Mouse (Mus musculus): Measurements from ENCODE around the gene S1pr1. TPM values are rescaled to one million over a fixed set of nuclear protein-coding genes. Genes with fewer than 3 reads are reported as not detected.

The S1pr1 gene
- 100 to 1,000 TPM; 148 to 162 (median 162) TPM for polyA plus RNA-seq (2017; shearing (Covaris generic))

- ATAC-seq = peak; percentile 38
These were observed at the start of gene S1pr1 for GRCm38 (mm10) chr3:115714671-115715651. Gene S1pr1, minus strand, starts transcription at chr3:115715072.

DNA sequence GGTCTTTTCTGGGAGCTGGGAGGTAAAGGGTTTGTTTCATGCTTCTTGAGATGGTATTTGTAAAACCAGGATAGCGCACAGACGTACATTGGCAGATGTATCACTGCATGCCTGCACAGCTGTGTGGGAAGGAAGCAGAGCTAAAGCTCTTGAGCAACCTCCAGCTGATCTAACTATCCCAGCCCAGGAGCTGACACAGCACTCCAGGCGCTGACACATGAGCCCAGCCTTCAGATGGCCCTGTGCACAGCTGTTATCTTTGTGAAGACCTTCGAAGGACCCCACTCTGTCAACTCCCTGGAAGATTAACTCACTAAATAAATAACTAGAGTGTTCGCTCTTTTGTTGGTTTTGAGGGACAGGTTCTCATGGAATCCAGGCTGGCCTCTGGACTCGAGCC is 48.4 kb upstream of the S1pr1 start:
- ATAC-seq = no peak

GRCm38 (mm10) chr3:115762841-115763240 is 48.0 kb upstream of the S1pr1 start:
- no peak for ATAC-seq

DNA sequence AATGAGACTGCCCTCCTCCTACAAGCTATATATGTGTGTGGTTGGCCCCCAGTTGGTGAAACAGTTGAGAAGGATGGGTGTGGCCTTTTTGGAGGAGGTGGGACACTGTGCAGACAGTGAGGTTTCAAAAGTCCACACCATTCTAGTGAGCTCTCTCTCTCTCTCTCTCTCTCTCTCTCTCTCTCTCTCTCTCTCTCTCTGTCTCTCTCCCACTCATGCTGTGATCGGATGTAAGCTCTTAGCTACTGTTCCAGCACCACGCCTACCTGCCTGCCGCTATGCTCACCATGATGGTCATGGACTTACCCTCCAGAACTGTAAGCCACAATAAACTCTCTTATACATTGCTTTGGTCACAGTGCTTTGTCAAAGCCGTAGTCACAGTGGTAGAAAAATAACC is 44.8 kb upstream of the S1pr1 start:
- ATAC-seq = no peak

- peak; percentile 81 for ATAC-seq
These were observed 43.6 kb upstream of the S1pr1 start for GRCm38 (mm10) chr3:115758455-115758912.

- ATAC-seq = peak; percentile 76
These were observed 39.6 kb upstream of the S1pr1 start for GRCm38 (mm10) chr3:115754466-115754865.

- ATAC-seq = no peak
These were observed 35.5 kb upstream of the S1pr1 start for GRCm38 (mm10) chr3:115750369-115750768.

- no peak for ATAC-seq
These were observed 33.6 kb upstream of the S1pr1 start for GRCm38 (mm10) chr3:115748289-115748989.

DNA sequence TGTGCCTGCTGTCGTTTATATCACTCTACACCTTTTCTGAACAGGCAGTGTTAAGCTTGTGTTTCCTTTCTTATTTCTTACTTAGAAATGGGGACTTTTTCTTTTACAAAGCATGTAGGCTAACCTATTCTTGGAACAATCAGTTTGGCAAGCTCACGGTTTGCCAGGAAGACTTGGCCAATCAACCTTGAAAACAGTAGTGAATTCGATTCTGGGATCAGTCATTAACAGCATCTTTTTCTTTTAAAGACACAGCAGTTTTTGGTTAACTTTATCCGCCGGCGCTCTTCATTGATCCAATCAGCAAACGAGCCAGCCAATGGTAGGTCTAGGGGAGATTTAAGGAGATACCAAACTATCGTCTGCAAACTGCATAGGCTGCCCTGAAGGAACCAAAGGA is 31.6 kb upstream of the S1pr1 start:
- ATAC-seq = no peak

GRCm38 (mm10) chr3:115745088-115745487 is 30.2 kb upstream of the S1pr1 start:
- no peak for ATAC-seq

GRCm38 (mm10) chr3:115738524-115738923 is 23.7 kb upstream of the S1pr1 start:
- ATAC-seq = no peak

DNA sequence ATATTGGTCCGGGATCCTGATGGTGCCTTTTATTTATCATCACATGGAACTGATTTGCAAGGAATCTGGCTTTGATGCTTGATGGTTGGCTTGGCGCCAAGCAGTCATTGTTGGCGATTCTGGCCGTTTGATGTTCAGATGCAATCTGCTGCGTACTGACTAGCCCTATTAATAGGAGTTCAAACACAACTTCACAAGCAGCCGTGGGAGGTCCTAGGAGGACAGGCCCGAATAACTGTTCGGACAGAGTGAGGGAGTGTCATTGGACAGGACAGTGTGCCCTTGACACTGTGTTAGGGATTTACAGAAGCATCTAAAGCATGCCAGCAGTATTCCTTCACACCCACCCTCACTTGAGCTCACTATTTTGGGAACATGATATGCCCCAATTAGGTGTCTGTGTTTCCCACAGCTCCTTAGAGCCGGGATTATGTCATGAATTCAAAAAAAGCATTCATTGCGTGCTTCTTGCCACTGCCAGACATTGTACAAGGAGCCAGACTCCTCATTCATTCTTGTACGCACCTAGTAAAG is 23.0 kb upstream of the S1pr1 start:
- ATAC-seq = no peak

DNA sequence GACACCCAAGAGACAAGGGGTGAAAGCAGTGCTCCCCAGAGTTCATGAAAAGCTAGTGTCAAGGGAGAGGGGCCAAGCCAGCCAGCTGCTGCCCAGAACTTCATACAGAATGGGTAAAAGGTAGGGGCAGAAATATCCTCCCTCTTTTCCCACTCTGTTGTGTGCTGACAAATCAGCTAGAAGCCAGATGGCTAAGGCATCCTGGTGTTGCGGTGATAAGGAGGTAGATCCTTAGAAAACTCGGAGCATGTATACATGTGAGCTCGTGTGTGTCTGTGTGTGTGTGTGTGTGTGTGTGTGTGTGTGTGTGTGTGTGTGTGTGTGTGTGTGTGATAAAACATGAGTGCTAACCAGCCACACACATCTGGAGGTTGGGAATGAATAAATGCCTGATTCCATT is 20.7 kb upstream of the S1pr1 start:
- no peak for ATAC-seq

GRCm38 (mm10) chr3:115734841-115735240 is 20.0 kb upstream of the S1pr1 start:
- ATAC-seq = peak; percentile 63

GRCm38 (mm10) chr3:115730336-115730735 is 15.5 kb upstream of the S1pr1 start:
- ATAC-seq = no peak

- ATAC-seq = peak; percentile 88
These were observed 14.3 kb upstream of the S1pr1 start for GRCm38 (mm10) chr3:115729187-115729586.

DNA sequence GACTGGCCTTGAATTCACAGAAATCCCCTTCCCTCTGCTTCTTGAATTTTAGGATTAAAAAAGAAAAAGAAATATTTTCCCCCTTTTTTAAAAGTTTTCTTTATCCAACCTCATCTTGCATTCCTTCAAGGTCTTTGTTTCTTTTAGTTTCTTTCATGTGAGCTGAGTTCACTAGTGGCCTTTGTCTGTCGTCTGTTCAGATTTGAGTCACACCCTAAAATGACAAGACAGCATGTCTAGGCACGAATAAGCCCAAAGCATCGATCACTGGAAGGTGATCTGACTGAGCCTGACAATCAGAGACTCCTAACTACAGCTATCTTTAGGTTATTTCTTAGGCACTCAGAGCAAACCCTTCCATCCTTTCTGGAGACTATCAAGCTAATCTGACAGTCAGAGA is 13.3 kb upstream of the S1pr1 start:
- no peak for ATAC-seq

DNA sequence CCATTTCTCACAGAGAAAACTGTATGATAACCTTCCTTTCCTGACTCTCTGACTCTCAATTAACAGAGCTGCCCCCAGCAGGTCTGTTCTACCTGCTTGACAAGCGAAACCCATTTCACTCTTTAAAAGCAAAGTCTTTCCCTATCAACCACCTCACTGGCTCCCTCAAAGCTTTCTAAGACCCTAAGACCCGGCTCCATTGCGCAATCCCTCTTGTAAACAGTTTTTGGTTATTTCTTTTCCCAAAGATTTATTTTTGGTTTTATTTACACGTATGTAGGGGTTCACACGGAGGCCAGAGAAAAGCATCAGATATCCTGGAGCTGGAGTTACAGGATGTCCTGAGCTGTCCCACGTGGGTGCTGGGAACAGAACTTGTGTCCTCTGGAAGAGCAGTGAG is 4.0 kb upstream of the S1pr1 start:
- ATAC-seq = no peak

DNA sequence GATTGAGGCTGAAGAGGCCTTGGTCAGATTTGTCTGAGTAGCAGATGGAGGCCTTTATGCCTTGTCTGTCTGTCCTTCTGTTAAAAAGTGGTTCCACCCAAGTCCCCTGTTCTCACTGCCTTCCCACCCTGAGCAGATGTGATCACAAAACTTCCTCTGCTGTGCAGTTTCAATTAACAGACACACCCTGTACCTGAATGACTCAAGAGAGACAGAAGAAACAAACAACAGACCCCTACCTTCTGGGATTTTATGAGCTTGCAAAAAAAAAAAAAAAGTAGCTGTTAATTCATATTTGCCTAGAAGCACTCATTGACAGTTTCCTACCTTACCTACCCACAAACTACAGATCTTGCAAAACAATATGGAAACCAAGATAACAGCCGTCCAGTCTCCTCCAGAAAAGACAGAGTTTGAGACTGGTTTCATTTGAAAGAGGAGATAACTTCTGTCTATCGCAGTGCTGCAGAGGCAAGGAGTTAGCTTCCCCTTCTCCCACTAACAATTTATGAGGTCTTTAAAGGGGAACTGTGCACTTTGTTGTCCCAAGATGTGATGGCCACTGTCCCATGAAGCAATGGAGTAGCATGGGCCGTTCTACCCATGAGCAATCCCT is 1.1 kb upstream of the S1pr1 start:
- no peak for ATAC-seq

GRCm38 (mm10) chr3:115714049-115714435 is 830 bp downstream of the S1pr1 start:
- no peak for ATAC-seq

GRCm38 (mm10) chr3:115713417-115714048 is 1.3 kb downstream of the S1pr1 start:
- no peak for ATAC-seq

DNA sequence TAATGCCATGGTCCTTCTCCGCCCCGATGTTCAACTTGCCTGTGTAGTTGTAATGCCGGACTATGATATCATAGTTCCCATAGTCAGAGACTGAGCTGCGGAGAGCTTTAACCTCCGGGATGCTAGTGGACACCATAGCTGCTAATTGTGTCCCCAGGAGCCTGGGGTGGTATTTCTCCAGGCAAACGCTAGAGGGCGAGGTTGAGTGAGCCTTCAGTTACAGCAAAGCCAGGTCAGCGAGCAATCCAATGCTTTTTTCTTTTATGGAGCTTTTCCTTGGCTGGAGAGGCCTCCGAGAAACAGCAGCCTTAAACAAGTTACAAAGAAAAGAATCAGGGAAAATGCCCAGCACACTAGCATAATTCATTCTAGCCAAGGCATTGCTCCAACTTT is 2.1 kb downstream of the S1pr1 start:
- ATAC-seq = peak; percentile 38
